Comparison of ENCODE assay signal across 17 mouse cellular contexts in genomic region chr17:46786952-46787351, GRCm38 (mm10). TPM values are rescaled to one million over a fixed set of nuclear protein-coding genes. Genes with fewer than 3 reads are reported as not detected.
"Had no signal": no experiment of that assay in that cellular context is flagged by ENCODE, and none has a peak within 500 bp of the region (broad histone marks: within the 10 kb centered on the region; RNA-seq: fewer than 3 reads in every experiment).

No protein-coding gene starts in this region.

- H3K4me3 ChIP-seq: intestine, embryonic 15.5 days; layer of hippocampus, adult 2 months; limb, embryonic 13.5 days; midbrain, embryonic 10.5 days; neural tube, embryonic 12.5 days had no signal

- H3K36me3 ChIP-seq: intestine, embryonic 15.5 days; limb, embryonic 13.5 days; midbrain, embryonic 10.5 days; neural tube, embryonic 12.5 days had no signal

- H3K4me2 ChIP-seq: intestine, embryonic 15.5 days; limb, embryonic 13.5 days; neural tube, embryonic 12.5 days had no signal

- DNase-seq: kidney, adult 18-20 months; kidney, postnatal 10 days; kidney, postnatal 4 days; left cerebral cortex, postnatal 4 days; lung, adult 18-20 months; midbrain, embryonic 14.5 days; retina, postnatal 1 day; right cerebral cortex, postnatal 4 days; spleen, adult 18-20 months; thymus, adult 2 months; thymus, postnatal 25 days had no signal

- ATAC-seq: intestine, embryonic 15.5 days had no signal

- H3K27me3 ChIP-seq: intestine, embryonic 15.5 days; limb, embryonic 13.5 days; neural tube, embryonic 12.5 days had no signal

- H3K4me1 ChIP-seq: intestine, embryonic 15.5 days; limb, embryonic 13.5 days; midbrain, embryonic 10.5 days; neural tube, embryonic 12.5 days had no signal

- H3K9ac ChIP-seq: intestine, embryonic 15.5 days; limb, embryonic 13.5 days; neural tube, embryonic 12.5 days had no signal

- H3K9me3 ChIP-seq: intestine, embryonic 15.5 days; limb, embryonic 13.5 days; midbrain, embryonic 10.5 days; neural tube, embryonic 12.5 days had no signal

- H3K27ac ChIP-seq: intestine, embryonic 15.5 days; layer of hippocampus, adult 2 months; limb, embryonic 13.5 days; midbrain, embryonic 10.5 days; neural tube, embryonic 12.5 days had no signal

RNA-seq across cellular contexts. Expression of gene Ptcra, which starts 23.4 kb away (rescaled TPM):
- total RNA-seq: layer of hippocampus, adult 2 months; left cerebral cortex, postnatal 10 days; left cerebral cortex, postnatal 4 days had no signal
